Mouse (Mus musculus) mesoderm, embryonic 11.5 days (tissue): ENCODE results near the gene Ahnak2.

Experiments
- DNase-seq: peaks from one replicate; pipeline ENCODE4 v3.0.0-alpha.2; 2012; ENCODE audit warnings: low read depth, low spot score

Ahnak2 gene

DNA sequence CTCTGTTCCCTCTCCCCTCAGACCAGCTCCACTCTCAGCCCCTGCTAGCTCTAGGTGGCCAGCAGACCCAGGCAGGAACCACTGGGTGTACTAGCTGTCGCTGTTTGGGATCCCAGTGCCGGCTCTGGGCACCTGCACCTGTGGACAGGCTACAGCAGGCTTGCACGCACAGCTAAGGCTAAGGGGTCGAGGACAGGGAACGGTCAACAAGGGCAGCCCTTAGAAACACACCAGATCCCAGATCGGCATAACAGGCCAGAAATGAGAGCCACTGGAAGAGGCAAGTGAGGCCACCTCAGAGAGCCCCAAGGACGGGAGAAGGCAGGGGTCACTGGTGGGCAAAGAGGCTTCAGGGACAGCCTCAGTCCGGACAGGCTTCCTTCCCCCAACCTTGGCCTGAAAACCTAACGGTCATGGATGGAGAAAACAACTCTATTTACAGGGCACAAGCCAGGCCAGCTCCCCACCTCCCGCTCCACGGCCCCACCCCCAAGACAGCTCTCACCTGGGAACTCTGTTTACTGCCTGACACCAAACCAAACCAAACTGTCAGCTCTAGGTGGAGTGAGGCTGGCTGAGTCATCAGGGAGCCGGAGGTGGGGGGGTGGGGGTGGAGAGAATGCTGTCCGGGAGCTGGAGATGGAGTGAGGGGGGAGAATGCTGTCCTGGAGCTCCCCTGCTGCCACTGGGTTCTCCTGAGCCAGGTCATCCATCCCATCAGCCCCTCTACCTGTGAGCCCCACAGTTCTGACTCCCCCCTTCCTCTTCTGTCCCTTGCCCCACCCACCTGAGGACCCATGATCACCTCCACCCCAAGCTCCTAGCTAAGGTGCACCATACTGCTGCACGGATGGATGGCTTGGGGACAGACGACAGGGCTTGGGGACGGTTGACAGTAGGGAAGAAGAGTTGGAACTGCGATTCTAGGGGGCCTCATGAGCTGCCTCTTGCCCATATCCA, 5.6 kb downstream of the Ahnak2 start:
- DNase-seq = no peak

DNA sequence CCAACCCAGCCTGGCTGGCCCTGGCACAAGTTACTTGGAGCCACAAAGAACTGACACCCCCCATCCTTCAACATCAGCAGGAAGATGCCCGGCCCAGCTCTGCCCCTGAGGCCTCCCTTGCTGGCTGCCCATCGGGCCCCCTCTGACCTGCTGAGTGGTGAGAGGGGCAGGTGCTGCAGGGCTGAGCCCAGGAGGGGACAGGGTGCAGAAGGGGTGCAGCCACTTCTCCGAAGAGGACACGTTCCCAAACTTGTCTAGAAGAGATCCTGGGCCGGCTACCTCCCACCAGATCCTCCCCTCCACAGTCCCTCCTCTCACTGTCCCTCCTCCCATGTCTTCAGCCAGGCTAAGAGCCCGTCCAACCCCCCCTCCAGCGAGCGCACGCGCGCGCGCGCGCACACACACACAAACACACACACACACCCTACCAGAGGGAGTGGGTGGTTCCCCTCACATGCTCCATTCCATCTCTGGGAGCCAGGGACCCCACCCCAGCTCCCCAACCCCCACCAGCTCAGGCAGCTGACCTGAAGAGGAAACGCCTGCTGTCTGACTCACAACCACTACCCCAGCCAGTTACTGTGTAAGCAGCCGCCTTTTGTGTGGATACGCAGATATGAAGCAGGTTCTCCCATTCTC, 6.9 kb downstream of the Ahnak2 start:
- no peak for DNase-seq

DNA sequence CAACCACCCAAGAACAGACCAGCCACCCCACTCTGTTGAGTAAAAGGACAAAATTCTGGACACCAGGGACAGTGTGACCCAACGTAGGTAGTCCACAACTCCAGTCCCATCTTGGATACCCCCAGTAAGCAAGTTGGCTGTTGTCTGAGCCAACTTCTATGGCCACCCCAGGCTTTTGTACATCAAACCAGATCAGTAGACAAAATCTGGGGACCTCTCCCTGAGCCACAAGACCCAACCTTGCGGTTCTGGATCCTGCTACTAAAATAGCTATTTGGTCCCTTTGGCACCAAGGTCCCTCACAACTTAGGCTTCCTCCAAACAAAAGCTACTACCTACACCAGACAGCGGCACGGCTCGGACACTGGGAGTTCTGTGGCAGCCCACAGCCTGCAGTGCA, 7.5 kb downstream of the Ahnak2 start:
- DNase-seq = no peak

DNA sequence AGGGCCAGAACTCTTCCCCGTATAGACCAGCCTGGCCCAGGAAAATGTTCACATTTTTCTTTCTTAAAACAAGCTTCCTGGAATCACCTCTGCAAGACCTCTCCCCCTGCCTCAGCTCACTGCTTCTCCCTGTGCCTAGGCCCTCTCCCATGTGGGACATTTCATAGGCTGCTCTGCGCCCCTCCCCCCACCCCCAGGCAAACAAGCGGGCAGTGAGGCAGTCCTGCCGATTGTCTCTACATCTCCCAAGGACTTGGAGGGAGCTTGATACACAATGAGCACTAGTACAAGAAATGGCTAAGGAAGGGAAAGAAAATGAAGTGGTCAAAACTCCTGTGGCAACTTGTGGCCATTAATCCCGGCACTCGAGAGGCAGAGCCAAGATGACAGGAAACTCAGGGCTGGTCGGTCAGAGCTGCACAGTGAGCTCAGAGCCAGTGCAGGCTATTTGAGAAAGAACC, 8.1 kb downstream of the Ahnak2 start:
- DNase-seq = no peak

DNA sequence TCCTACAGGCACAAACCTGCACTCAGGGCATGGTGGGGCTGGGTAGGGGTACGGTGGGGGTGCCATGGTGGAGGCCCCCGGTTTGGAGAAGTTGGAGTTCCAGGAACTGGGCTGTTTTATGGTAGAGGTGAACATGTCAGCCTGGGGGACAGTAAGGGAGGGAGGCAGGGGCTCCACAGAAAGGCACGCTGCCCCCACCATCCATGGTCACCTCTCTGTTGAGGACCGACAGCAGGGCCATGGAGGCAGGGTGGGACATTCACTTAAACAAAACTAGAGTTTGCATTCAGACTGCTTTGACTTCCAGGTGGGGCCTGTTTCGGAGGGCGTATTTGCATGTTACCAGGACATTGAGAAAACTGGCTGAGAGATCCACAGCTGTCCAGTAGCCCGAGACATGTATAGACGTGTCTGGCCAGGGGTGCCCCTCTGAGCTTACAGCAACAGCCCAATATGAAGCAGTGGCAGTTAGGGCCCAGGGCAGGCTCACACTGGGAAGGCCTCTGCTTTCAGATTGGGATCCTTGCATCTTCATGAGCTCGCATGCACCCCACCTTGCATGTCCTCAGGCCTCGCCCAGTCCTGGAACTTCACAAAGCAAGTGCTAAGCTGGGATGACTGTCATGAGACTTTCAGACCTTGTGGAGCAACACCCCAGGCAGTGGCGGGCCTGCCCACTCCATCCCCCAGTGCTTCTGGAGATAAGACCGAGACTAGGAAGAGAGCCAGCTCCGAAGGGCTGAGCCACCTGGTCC, 8.7 kb downstream of the Ahnak2 start:
- no peak for DNase-seq

DNA sequence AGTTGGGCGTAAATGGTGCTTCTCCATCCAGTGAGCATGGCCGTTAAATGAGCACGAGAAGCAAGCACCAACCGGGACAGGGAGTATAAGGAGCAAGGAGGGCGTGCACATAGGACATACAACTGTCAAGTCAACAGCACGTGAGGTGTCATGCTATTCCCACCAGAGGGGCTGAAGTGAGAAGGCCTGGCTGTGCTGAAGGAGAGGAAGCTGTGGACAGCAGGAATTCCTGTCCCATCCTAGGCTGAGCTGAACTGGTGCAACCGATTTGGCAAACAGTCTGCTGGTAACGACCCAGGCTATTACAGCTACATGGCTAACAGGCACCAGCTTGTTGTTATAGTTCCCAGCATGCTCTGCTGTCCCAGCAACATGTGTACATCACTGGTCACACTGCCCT, 11.4 kb downstream of the Ahnak2 start:
- no peak for DNase-seq

DNA sequence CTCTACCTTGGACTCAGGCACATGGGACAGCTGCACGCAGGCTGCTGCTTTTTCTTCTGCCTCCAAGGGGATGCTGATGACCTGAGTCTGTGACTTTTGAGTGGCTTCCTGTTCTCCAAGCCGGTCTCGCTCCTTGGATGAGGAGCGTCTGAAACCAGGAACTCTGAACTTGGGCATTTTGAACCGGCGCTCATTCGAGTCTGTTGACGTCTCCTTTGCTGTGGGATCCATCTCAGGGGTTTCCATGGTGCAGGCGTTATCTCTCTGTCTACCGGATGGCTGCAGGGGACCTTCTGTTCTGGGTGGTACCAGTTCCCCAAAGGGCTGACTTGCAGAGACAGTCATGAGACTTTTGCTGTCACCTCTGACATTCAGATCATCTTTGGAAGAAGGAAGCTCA, 28.0 kb downstream of the Ahnak2 start:
- no peak for DNase-seq

DNA sequence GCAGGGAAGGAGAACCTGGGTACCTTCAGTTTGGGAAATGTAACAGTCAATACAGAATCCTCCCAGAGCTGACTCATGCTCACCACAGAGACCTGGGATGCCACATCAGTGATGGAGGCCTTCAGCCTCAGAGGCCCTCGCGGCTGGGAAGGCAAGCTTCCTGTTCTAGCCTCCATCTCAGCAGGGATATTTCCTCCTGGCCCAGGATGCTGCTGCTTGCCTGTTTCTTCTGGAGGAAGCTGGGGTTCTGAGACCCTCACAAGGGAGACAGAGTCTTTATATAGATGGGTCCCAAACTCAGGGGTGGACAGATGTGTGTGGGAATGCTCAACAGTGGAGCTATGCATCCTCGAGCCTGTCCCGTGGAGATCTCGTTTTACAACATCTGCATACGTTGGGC, 28.4 kb downstream of the Ahnak2 start:
- DNase-seq = no peak

DNA sequence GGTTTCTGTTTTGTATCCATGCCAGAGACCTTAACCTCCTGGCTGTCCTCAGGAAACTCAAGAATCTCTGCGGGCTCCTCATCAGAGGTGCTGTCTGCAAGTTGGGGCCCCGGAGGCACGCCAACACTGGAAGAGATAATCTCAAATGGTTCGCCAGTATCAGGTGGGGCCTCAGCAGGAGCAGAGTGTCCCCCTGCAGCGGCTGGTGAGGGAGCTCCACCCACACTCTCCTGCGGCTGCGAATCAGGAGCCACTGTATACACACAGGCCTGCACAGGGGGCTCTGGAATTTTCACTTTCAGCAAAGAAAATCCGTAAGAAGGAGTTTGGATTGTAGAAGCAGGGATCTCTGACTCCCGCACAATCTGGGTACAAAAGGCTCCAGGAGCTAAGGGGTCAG, 29.1 kb downstream of the Ahnak2 start:
- no peak for DNase-seq

DNA sequence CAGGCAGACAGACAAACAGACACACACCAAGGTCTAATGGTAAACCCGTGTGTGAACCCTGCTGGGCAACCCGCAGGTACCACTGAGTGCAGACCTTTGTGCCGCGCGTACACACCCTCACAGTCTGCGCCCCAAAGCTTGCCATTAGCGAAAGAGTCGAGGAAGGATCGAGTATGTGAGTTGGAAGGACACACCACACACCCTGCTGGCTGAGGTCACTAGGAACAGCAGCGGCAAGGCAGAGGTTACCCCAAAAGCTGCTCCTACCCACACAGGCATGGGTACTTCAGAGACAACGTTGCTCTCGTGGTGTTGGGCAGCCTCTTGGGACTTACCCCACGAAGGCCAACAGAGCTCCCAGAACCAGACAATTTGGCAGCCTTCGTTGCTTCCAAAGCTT, 30.2 kb downstream of the Ahnak2 start:
- no peak for DNase-seq

DNA sequence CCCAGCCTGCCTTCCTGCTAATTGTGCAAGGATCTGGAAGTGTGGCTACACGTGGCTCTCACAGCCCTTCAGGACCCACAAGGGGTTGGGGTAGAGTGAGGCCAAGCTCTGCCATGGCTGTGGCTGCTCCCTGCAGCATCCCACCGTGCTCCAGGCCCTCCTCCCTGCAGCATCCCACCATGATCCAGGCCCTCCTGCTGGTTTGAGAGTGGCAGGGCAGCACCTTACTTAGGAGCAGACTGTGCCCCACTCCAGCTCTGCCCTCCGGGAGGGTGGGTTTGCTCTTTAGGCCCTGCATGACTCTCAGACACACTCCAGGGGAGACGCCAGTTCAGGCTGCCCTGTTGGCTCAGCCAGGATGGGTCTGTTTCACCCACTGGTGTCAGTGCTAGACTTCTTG, 32.1 kb downstream of the Ahnak2 start:
- DNase-seq = no peak

DNA sequence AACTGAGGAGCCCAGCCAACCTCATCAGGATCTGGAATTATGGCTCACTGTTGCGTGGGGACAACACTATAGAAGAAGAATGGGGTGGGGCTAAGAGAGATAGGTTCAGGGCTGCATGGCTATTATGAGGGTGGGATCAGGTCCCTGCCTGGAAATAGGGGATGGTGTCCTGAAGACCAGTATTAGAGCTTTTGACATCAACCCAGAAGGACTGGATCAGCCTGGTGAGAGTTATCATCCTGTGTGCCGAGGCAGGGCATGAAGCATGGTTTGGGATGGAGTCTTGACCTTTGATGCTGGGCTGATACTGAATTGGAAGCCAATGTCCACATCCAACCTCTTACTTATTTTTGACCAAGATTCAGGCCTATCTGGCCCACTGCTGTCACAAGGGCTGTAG, 32.7 kb downstream of the Ahnak2 start:
- no peak for DNase-seq

DNA sequence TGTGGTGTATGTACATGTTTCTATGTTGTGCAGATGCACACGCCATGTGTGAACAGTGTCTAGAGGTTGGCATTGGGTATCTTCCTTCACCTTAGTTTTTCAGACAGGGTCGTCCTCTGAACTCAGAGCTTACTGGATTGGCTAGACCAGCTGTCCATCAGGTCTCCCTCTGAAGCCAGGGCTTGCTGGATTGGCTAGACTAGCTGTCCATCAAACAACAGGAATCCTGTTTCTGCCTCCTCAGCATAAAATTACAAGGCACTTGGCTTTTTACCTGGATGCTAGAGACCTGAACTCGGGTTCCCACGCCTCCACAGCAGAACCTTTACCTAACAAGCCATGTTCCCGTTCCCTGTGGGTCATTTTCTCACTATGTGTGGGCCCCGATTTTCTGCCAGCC, 33.4 kb downstream of the Ahnak2 start:
- DNase-seq = peak; percentile 39

DNA sequence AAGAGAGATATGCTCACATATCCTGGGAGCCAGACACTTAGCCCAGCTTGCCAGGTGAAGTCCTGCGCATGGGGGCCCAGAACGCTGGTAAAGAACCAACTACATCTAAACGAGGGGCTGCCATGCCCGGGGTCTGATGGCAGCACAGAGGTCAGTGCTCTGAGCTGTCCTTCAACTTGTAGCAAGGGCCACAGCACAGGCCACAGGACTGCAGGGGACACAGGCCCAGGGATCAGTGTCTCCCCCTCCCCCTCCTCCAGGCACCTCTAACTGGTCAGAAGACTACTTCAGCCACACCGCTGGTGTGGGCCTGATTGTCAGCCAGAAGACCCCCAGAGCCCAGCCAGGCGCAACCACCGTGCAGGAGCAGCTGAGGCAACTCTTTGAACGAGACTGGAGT, 34.3 kb downstream of the Ahnak2 start:
- no peak for DNase-seq

DNA sequence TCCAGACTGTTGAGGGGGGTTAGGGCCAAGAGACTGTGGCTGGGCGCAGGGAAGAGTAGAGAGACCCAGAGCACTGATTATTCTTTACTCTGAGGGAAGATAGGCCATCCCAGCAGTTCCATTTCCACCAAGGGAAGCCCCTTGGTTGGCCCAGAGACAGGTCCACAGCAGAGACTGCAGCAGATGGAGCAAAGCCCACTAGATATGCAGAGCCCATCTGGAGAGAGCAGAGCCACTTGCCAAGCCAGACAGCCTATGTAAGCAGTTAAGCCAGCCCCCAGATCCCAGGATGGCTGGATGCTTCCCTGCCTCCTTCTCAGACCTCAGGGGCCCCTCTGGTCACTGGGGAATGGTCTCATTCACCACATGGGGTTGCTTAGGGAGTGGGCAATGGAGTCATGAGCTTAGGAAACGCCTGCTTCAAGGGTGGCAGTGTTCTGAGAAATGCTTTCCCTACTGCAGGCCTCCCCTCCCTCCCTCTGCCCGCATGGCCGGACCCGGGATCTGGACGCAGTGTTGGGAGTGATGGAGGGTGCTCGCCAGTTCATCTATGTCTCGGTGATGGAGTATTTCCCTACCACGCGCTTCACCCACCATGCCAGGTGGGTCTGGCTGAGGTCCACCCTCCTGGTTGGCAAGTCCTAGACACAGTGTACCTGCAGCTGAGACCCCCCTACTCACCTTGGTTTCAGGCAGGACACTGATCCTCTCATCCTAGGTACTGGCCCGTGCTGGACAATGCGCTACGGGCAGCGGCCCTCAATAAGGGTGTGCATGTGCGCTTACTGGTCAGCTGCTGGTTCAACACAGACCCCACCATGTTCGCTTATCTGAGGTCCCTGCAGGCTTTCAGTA, 35.2 kb downstream of the Ahnak2 start:
- DNase-seq = no peak

DNA sequence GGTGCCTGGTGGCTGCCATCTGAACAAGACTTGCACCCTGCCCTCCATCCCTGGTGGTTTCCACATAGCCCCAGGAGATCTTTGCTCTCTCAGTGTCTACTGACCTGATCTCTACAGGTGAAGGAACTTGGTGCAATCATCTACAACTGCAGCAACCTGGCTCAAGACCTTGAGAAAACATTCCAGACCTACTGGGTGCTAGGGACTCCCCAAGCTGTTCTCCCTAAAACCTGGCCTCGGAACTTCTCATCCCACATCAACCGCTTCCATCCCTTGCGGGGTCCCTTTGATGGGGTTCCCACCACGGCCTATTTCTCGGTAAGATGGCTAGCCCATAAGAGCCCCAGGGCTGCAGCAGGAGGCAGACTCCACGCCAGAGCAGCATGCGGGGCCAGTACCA, 35.9 kb downstream of the Ahnak2 start:
- no peak for DNase-seq

DNA sequence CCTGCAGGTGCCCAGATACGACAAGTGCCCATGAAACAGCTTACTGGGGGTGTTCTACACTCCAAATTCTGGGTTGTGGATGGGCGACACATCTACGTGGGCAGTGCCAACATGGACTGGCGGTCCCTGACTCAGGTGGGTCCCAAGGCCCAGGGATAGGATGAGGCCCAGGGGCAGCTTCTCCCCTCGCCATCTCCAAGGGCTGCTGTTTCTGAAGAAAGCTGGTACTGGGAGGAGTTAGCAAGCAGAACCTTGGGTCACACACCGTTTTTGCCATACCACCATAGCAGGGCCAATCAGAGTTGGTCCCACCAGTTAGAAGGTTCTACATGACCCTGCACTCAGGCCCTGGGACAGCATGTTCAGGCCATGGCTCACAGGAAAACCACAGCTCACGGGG, 37.5 kb downstream of the Ahnak2 start:
- DNase-seq = no peak

DNA sequence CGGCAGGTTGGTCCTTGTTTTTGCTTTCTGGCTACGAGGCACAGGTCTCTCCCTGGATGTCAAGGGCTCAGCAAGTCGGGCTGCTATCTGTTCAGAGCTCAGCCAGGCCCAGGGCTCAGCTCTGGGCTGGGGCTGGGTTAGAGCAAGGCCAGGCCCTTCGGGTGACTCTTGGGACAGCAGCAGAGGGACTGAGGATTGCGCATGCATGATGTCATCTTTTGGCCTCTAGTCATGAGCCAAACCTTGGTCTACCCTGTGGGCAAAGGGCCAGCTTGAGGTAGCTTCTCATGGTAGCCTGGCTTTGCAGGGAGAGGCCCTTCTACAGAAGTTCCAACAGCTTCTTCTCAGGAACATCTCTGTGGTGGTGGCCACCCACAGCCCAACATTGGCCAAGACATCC, 38.3 kb downstream of the Ahnak2 start:
- no peak for DNase-seq

DNA sequence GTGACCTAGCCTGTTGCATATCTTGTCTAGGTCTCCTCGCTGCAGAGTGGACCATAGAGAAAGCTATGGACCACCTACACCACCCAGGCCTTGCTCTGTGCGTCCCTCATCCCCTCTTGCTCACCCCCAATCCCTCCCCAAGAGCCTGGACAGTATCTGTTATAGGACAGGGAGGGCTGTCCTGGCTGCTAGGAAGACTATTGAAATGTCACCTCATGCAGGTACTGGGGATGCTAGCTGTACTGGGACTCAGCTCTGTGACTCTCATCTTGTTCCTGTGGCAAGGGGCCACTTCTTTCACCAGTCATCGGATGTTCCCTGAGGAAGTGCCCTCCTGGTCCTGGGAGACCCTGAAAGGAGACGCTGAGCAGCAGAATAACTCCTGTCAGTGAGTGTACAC, 39.3 kb downstream of the Ahnak2 start:
- no peak for DNase-seq

DNA sequence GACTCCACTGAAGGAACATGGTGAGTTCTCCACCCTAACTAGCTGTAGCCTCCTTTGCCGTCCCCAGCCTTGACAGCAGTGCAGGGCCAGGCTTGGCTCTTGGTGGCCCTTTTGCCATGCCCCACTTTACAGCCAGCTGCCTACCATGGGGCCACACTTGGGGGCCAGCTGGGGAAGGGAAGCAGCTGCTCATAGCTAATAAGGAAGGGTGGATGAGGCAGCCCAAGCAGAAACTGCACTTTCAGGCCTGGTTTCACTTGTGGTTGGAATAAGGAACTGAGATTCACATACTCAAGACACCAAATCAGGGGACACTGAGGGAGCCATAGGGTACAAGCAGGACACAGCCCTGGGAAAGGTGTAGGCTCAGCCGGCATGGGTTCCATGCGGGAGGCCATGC, 40.4 kb downstream of the Ahnak2 start:
- DNase-seq = no peak

DNA sequence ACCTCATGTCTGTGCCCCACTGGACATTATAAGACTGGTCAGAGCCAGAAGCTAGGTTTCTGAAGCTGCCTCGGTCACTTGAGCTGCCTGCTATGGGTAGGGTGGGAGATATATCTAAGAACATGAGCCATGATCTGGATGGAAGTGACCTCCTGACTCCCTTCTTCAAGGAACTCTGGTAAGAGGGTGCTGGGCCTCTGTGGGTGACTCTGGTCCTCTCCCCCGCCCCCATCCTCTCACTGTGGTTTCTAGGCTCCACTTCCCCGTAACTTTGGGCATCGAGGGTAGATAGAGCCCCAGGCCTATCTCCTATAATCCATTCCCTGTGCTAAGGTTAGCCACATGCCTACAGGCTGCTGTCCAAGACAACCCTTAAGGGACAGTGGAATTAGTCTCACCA, 41.0 kb downstream of the Ahnak2 start:
- no peak for DNase-seq
